Mouse (Mus musculus) heart, adult 2 months (tissue): ENCODE results near the gene Treml4. TPM values are rescaled to one million over a fixed set of nuclear protein-coding genes. Genes with fewer than 3 reads are reported as not detected.
A peak's percentile ranks its signal among the peaks of the same experiment; 100 is the strongest.

Experiments
- DNase-seq, 2 experiments: peaks; one replicate each; pipeline ENCODE4 v3.0.0; 2021
- H3K27ac ChIP-seq: fragments of 200-600 bp; 2 replicates; pipeline ENCODE4 v1.8.1; 2022
- H3K27me3 ChIP-seq: fragments of 200-500 bp; 2 replicates; pipeline ENCODE4 v1.6.1; 2012; ENCODE audit warnings: mild to moderate bottlenecking, low read length, inconsistent platforms, mixed read lengths; ENCODE audit not compliant: control insufficient read depth, insufficient read depth
- H3K36me3 ChIP-seq: fragments of 200-500 bp; 2 replicates; pipeline ENCODE4 v1.6.1; 2012; ENCODE audit warnings: low read length, inconsistent platforms; ENCODE audit not compliant: control insufficient read depth, insufficient read depth
- H3K4me1 ChIP-seq: fragments of 200-500 bp; 2 replicates; pipeline ENCODE4 v1.6.1; 2011; ENCODE audit warnings: low read length; ENCODE audit not compliant: control insufficient read depth, insufficient read depth
- H3K4me3 ChIP-seq: fragments of 200-600 bp; 2 replicates; pipeline ENCODE4 v1.8.1; 2022
- H3K79me2 ChIP-seq: fragments of 200-500 bp; replicated peaks from 2 replicates; pipeline ENCODE4 v1.6.1; 2012; ENCODE audit warnings: mild to moderate bottlenecking, inconsistent platforms, low read length, moderate library complexity, mixed read lengths; ENCODE audit not compliant: control insufficient read depth, insufficient read depth
- H3K9ac ChIP-seq: fragments of 200-500 bp; 2 replicates; pipeline ENCODE4 v1.6.1; 2012; ENCODE audit warnings: low read depth, mild to moderate bottlenecking, control low read depth, inconsistent platforms, low read length, mixed read lengths
- CTCF ChIP-seq: fragments of 200-600 bp; IDR thresholded peaks from 2 replicates; pipeline ENCODE4 v1.8.1; 2022; ENCODE audit warnings: antibody characterized with exemption, mild to moderate bottlenecking, moderate library complexity
- EP300 ChIP-seq: fragments of 200-500 bp; IDR thresholded peaks from 2 replicates; pipeline ENCODE4 v1.6.1; 2011; ENCODE audit warnings: low read depth, low read length, control low read depth; ENCODE audit not compliant: insufficient read depth
- POLR2A ChIP-seq: fragments of 200-500 bp; IDR thresholded peaks from 2 replicates; pipeline ENCODE4 v1.6.1; 2011; ENCODE audit warnings: mild to moderate bottlenecking, low read depth, low read length, control low read depth; ENCODE audit not compliant: insufficient read depth
- whole genome bisulfite sequencing: fragments of 180-500 bp; shearing (Covaris S2); methylation state at CpG from one replicate; pipeline ENCODE4 v1.1.7; 2018; 5-methylcytosine and 5-hydroxymethylcytosine counted together
- intact Hi-C: fragments of 180-260 bp; cut with DNase I; formaldehyde crosslinking; loops from one replicate; pipeline ENCODE4 v1.15.1; 2025
- polyA plus RNA-seq: library from polyadenylated mRNA; depleted of rRNA; stranded (reverse); fragments of >200 nt; gene quantifications from 2 replicates; pipeline ENCODE4 v1.2.3, GENCODE M21; 2012
- total RNA-seq, 2 experiments: library from RNA; stranded (reverse); gene quantifications; 2 replicates each; pipeline ENCODE4 v1.2.3; 2021

Treml4 gene
- total and polyA plus RNA-seq, 3 experiments: 0.31 to 1.9 TPM; not detected in 1

GRCm38 (mm10) chr17:48235773-48236370 is 28.2 kb upstream of the Treml4 start:
- Histone ChIP-seq H3K4me1 (no peaks in the 10 kb centered on the region), H3K27me3 (no peaks in the 10 kb centered on the region), H3K4me3 (no peak overlapping the region), H3K9ac (no peak overlapping the region), H3K27ac (no peak overlapping the region), H3K79me2 (no peaks in the 10 kb centered on the region), H3K36me3 (no peaks in the 10 kb centered on the region)
- DNase-seq: no peak
- TF ChIP-seq EP300 (no peak), CTCF (no peak), POLR2A (no peak)
- WGBS: 40% methylated on average over 4 of the region's 4 CpGs
- intact Hi-C loops: no loop called here

- Histone ChIP-seq H3K27ac (no peak overlapping the region), H3K27me3 (no peaks in the 10 kb centered on the region), H3K4me1 (no peaks in the 10 kb centered on the region), H3K4me3 (no peak overlapping the region), H3K36me3 (no peaks in the 10 kb centered on the region), H3K79me2 (no peaks in the 10 kb centered on the region), H3K9ac (no peak overlapping the region)
- TF ChIP-seq CTCF (no peak), POLR2A (no peak), EP300 (no peak)
- intact Hi-C loops: no loop called here
- DNase-seq: no peak
- WGBS: 89% methylated on average over 8 of the region's 8 CpGs
Measured at GRCm38 (mm10) chr17:48237621-48238020, 26.5 kb upstream of the Treml4 start.

GRCm38 (mm10) chr17:48247221-48247928 is 16.7 kb upstream of the Treml4 start, which contains the start of gene Trem3:
Trem3 (plus strand) TSS chr17:48247777.
- Histone ChIP-seq H3K4me1 (no peaks in the 10 kb centered on the region), H3K27me3 (no peaks in the 10 kb centered on the region), H3K36me3 (no peaks in the 10 kb centered on the region), H3K27ac (no peak within 1 kb of the TSS), H3K9ac (no peak within 1 kb of the TSS), H3K79me2 (no peaks in the 10 kb centered on the region), H3K4me3 (no peak within 1 kb of the TSS)
- intact Hi-C loops: no loop called here
- DNase-seq: peak; percentile 22 to 48
- TF ChIP-seq EP300 (no peak), CTCF (no peak), POLR2A (no peak)
- 75% methylated on average over 11 of the region's 11 CpGs for WGBS

- H3K27ac ChIP-seq: no peak overlapping the region
- H3K4me1 ChIP-seq: no peaks in the 10 kb centered on the region
- no peak for DNase-seq
- H3K79me2 ChIP-seq: no peaks in the 10 kb centered on the region
- H3K9ac ChIP-seq: no peak overlapping the region
- H3K36me3 ChIP-seq: no peaks in the 10 kb centered on the region
- intact Hi-C loops: no loop called here
- H3K4me3 ChIP-seq: no peak overlapping the region
- TF ChIP-seq POLR2A: no peak
- H3K27me3 ChIP-seq: no peaks in the 10 kb centered on the region
Measured at GRCm38 (mm10) chr17:48249039-48249438, 15.1 kb upstream of the Treml4 start.

DNA sequence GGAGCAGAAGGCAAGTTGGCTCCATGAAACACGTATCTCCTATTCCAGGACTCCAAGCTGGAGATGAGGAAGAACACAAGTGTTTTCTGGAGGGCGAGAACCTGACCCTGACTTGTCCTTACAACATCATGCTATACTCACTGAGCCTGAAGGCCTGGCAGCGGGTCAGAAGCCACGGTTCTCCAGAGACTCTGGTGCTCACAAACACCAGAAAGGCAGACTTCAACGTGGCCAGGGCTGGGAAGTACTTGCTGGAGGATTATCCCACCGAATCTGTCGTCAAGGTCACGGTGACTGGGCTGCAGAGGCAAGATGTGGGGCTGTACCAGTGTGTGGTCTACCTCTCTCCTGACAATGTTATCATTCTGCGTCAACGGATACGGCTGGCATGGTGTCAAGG is 14.6 kb upstream of the Treml4 start:
- TF ChIP-seq POLR2A (no peak), CTCF (no peak), EP300 (no peak)
- Histone ChIP-seq H3K36me3 (no peaks in the 10 kb centered on the region), H3K79me2 (no peaks in the 10 kb centered on the region), H3K27ac (no peak overlapping the region), H3K4me3 (no peak overlapping the region), H3K4me1 (no peaks in the 10 kb centered on the region), H3K9ac (no peak overlapping the region), H3K27me3 (no peaks in the 10 kb centered on the region)
- no peak for DNase-seq
- intact Hi-C loops: no loop called here
- 66% methylated on average over 11 of the region's 11 CpGs for WGBS

DNA sequence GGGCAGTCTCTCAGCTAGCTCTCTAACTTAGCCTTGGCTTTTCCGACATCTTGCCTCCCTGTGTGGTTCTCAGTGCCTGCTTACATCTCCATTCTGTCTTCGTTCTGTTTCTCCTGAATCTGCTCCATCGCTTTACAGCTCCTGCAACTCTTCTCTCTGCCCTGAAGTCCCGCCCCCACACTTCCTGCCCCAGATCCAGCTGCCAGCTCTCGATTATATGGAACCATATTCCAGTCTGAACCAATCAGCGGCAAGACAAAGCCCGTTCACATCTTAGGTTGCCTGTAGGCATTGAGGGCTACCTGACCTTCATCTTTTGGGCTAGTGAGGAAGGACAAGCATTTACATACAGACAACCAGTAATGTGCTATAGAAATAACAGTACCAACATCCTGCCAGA is 13.5 kb upstream of the Treml4 start:
- WGBS: 84% methylated on average over 7 of the region's 7 CpGs
- H3K27ac ChIP-seq: no peak overlapping the region

More for the DNA sequence above, 13.5 kb upstream of the Treml4 start:
- Histone ChIP-seq H3K4me1 (no peaks in the 10 kb centered on the region), H3K4me3 (no peak overlapping the region), H3K27me3 (no peaks in the 10 kb centered on the region), H3K36me3 (no peaks in the 10 kb centered on the region), H3K79me2 (no peaks in the 10 kb centered on the region), H3K9ac (no peak overlapping the region)
- intact Hi-C loops: no loop called here
- DNase-seq: no peak
- TF ChIP-seq EP300 (no peak), POLR2A (no peak), CTCF (no peak)
